Mouse (Mus musculus) common myeloid progenitor, adult 5-6 weeks (primary cell): ENCODE results near the gene Akain1. TPM values are rescaled to one million over a fixed set of nuclear protein-coding genes. Genes with fewer than 3 reads are reported as not detected.

ENCODE experiments used
- ATAC-seq: replicated peaks from 2 replicates; pipeline ENCODE4 v1.8.0; 2016; ENCODE audit warnings: low read depth, mild to moderate bottlenecking, moderate TSS enrichment, inconsistent platforms; ENCODE audit not compliant: poor library complexity, severe bottlenecking
- total RNA-seq: library from RNA; stranded (forward); fragments of 200-1000, 187-1606 nt; gene quantifications from 2 replicates; pipeline ENCODE4 v1.2.3, GENCODE M21; 2017

Gene Akain1
- total RNA-seq, result not detected in 2 replicates

DNA sequence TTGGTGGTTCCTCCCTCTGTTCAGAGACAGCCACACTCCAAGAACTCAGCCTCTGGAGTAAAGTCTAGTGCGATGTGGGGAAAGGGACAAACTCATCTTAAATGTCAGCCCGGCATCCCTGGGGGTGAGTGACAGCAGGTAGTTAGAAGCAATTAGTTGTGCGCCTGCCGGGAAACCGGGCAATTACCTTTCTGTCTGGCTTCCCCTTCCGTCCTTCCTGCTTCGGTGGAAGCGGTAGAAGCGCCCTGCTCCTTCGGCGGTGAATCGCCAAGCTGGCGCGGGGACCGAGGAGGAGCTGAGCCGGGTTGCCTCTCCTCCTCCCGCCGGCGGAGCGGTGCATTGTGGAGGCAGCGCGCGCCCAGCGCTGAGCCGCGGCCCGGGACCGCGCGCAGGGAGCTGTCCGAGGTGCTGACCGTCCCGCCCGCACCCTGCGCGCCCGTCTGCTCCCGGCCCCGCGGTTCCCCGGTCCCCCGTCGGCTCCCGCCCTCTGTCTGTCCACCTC lies at the start of gene Akain1:
Akain1 (plus strand) TSS at position 337 of the 502 bp plus-strand sequence.
- peak; percentile 95 for ATAC-seq

DNA sequence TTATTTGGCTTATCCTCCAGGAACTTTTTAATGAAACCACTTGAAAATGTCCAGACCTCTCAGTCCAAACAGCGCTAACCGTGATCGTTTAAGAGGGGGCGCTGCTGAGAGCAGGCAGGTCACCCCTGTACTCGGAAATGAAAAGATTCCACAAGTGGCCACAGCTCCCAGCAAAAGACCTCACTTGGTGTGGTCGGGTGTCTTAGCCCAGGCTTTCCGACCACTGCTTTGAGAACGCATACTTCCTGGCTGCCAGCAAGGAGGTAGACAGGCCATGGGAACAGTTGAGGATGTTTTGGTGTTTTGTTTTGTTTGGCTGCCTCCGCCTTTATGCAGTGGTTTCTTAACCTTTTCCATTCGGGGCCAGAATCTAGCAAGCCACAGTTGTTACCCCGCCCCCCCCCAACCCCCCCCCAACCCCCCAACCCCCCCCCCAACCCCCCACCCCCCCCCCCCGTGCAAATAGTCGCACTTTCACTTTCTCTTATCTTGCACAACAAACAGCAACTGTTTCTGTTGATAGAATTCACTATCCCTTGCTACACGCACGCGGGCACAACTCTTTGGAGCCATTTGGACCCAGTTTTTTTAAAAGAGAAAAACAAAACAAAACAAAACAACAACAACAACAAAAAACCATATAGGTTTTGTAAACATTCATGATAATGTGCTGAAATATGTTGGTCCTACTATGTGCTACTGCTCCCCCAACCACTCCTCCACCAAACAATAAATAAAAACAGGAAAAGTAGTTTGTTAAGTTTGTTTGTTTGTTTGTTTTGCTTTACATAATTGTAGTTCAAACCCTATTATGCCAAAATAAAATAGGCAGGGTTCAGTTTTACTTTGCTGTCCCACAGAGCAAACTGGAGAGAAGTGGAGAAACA lies 42.7 kb upstream of the Akain1 start:
- peak; percentile 87 for ATAC-seq

DNA sequence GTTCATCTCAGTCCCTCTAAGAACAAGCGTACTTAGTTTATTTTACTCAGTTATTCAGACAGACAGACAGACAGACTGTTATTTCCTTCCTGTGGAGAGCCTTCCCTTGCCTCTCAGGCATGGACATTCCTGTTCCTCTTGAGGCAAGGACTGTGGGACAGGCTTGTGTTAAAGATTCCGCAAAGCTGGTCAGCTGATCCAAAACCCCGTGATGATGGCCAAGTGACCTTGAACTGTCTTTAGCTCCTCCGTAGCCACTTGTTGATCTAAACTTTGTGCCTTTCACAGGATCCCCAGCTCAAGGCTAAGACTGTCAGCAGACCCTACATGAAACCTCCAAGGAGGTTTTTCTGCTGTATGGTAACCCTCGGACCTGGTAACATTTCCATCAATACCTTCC lies 42.0 kb upstream of the Akain1 start:
- no peak for ATAC-seq

DNA sequence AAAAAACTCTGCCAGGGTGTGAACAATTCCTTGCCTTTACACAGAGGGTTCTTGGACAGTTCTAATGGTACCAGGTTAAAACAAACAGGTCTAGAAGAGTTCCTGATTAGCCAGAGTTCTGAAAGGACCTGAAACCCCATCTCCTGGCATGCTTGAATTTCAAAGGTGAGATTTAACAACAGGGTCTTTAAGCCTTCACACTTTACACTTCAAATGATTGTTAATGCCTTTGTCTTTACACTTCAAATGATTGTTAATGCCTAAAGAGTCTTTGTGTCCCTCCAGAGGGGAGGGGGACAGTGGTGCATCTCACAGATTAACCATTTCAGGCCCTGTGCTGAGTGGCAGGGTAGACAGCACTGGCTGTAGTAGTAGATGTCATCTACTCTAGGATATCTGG lies 41.0 kb upstream of the Akain1 start:
- no peak for ATAC-seq

DNA sequence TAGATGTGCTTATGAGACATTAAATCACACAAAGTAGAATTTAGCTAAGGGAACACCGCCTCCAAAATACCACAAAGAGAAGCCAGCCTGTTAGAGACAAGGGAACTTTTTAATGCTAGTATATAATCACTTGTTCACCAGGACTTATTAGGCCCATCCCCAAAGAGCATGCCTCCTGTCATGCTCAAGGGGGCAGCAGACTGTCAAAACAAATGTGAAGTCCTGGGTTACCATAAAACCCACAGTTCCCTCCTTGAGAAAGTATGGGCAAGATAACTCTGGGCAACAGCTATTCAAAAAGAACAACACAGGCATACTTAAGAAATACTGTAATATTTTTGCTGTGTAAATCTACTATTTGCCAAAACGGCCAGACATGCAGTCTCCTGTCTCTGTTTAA lies 38.0 kb upstream of the Akain1 start:
- peak; percentile 91 for ATAC-seq

DNA sequence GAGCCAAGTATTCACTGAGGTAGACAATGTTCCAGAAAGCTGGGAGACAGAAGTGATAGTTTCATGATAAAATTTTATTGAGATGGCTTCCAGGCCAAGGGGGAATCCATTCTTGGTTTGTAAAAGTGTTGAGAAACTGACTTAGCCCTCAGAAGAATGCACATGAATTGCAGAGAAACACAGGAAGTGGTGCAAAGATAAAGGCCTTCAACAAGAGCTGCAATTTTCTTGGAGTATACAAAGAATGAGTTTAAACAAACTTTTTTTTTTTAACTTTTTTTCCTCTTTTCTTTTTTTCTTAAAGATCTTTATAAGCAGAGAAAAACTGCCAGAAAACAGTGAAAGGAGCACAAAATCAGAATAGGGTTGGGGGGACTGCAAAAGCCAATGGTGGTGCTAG lies 23.0 kb upstream of the Akain1 start:
- ATAC-seq, result no peak

DNA sequence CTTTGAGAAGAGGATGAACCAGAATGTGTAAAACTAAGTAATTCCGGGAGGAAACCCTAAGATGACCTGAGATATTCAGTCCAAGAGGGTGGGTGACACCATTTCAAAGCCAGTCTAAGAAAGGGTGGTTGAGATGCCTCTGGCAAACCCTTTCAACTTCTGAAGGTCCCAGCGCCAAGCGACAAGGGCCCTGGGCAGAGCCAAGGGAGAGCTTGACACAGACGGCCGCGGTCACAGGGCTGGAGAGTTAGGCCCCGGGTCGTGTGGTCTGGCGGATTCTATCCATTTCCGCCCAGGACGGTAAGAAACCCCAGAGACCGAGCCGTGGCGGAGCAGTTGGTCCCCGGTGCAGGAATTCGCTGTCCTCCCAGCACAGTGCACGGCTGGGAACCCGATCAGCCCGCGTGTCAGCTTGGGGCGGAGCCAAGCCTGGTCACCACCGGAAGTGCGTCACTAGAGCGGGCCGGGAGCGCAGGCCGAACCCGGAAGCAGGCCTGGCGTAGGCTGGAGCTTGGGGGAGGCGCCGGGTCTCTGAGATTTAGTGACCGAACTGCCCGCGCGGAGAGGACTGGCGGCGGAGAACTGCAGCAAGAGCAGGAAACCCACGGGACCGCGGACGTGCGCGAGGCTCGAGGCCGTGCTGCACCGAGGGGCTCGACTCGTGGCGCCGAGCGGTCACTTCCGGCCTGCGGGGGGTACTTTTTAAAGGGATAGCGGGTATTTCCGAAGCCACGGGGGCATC lies 22.0 kb upstream of the Akain1 start:
- peak; percentile 93 for ATAC-seq

DNA sequence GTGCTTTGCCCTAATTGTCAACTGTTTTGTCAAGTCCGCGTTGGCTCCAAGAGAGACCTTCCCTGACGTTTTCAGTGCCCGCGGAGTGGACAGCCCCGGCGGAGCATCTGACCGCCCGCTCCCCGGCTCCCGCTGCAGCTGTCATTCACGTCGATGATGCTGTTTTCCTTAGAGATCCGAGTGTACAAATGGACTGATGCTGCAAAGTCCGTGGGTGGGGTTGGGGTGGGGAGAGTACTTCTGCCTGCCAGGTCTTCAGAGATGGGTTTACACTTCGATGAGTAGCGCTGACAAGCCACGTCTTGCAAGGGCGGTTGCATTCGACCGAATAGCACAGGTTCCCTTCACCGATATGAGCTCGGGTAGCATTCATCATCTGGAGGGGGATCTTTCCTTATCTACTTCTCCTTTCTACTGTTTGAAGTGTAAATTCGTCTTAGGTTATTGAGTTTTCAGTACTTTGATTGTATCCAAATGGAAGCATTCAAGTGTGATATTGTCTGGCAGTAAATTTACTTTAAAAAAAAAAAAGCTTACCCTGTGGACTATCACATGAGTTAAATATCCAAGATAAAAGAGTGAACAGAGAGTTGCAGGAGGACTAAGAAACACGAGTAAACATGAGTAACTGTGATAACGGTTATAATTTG lies 21.3 kb upstream of the Akain1 start:
- 0 out of 2 replicates have a peak, but pooled peaks have one; percentile 6 for ATAC-seq

DNA sequence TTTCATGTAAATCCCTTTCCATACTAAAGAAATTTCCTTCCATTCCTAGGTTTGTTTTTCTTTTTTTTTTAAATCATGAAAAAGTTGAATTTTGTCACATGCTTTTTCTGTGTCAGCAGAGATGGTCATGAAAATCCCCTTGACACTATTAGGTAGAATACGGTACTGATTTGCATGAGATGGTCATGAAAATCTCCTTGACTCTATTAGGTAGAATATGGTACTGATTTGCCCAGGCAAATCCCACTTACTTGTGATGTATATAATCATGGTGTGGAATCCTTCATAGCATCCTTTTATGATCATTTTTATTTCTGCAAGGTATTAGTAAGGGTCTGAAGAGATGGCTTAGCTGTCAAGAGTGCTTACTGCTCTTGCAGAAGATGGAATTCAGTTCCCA lies 17.5 kb upstream of the Akain1 start:
- ATAC-seq, result 0 out of 2 replicates have a peak, but pooled peaks have one; percentile 31

DNA sequence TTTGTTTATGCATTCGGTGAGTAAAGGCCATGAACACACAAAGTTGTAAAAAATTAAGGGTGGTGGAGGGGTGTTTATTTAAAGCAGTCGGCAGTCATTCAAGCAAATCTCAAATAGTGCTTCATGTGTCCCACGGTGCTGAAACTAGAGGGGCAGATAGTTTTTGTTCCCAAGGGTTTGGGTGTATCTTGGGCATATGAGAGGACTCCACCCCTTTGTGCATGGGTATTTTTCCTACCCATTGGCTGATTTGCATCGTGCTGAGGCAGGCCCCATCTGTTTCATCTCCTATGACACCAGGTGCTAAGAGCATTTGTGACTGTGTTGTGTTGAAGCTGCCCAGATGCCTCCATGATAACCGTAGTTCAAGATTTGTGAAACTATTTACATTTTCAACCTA lies 1.3 kb upstream of the Akain1 start:
- no peak for ATAC-seq

DNA sequence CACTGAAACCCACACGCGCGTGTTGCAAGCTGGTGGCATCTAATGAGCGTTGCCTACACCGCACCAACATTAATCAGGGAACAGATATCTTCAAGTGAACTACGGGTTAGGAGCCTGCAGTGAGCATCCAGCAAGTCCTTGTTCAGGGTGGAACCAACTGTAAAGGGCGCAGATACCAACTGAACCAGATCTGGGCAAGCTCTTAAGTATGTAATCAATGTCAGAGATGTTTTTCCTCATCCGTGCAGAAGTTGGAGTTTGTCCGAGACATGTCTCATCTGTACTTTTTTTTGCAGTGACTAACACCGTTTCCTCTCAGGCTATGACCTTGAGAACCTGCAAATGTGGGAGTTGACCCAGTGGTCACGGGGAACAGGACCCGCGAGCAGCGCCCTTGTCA lies 640 bp upstream of the Akain1 start:
- ATAC-seq, result no peak

DNA sequence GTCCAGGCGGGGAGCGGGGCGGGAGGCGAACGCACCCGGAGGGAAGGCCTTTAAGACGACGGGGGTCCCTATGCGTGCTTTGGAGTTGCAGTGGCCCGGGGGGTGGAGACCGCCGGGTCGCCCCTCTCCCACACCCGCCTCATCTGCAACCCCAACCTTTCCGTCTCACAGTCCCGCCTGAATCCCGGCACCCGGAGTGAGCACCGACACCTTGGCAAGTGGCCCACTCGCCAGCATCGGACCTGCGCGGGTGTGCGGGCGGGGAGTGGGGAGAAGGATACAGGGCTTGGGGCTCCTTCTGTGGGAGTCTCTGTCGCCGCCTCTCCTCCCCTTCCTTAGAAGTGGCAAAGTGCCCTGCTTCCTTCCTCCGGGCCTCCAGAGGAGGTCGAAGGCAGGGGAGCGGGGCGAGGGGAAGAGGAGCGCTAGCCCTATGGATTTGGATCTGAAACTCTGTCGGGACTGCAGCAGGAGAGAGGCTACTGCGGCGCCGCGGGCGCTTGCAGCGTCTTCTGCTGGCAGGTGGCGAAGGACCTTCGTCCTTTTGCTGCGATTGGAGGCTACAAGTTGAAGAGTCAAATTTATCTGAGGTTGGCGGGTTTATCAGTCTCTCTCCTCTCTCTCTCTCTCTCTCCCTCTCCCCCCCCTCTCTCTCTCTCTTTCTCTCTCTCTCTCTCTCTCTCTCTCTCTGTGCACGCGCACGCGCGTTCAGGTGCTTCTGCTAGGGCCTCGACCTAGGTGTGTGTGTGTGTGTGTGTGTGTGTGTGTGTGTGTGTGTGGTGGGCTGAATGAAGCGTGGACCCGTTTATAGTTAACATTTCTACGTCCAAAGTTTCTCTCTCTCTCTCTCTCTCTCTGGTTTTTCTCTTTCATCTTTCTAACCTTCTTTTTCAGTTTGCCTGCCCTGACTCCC lies 700 bp downstream of the Akain1 start:
- peak; percentile 13; the same call in 1 of the 2 replicates for ATAC-seq

DNA sequence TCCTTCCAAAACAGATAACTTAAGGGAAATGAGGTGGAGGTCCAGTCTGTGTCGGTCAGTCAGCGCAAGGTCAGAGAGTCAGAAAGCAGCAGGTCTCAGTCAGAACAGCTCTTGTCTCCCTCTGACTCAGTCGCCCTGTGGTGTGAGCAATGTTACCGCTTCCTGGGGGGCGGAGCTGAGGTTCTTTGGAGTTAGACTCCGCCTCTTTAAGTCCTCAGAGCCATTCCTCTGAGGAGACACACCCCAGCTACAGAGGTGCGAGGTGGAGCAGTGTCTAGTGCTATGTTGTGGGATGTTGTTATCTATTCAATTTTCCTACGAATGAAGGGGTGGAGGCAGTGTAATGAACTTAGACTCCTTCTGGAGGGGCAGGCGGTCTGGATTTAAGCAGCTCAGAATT lies 1.9 kb downstream of the Akain1 start:
- 0 out of 2 replicates have a peak, but pooled peaks have one; percentile 24 for ATAC-seq

DNA sequence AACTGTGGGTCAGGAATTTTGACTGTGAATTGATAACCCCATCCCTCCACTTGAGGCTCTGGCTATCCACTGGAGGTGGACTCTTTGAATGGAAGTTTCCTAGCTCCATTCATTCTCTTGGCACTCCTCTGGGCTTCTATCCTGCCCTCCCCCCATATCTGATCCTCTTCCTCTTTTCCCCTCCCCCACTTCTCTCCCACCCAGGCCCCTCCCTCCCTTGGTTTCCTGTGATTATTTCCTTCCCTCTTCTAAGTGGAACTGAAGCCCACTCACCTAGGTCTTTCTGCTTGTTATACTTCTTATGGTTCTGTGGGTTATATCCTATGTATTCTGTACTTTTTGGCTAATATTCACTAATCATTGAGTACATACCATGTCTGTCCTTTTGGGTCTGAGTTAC lies 9.6 kb downstream of the Akain1 start:
- no peak; the same call in 1 of the 2 replicates for ATAC-seq

DNA sequence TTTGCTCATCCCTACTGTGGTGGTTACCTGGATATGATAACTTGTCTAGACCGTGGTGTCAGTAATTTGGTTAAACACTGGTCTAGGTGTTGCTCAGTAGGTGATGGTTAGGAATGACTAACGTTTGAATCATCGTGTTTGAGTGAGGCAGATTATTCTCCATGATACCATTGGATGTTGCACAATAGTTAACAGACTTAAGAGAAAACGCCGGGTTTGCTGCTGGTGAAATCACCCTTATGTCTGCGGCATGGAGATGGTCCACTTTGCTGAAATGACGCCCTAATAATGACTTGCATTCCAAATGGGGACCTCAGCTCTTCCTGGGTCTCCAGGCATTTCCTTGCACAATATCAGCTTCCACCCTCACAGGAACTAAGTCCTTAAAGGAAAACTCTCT lies 22.6 kb downstream of the Akain1 start:
- ATAC-seq, result no peak

DNA sequence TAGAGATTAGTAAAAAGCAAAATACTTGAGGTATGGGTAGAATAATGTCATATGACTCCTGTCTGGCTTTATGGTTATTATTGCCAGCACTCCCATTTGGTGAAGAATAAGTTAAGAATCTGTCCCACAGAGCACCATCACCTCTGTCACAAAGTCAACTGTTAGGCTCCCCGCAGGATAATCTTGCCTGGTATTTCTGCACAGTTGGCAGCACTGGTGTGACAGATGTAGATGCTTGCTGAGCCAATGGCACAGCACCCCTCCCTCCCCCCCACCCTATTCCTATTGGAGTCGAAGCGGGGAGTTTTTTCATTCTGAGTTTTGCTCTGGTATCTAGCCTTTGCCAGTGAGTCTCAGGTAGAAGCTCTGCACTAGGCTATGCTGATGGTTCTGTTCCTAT lies 23.9 kb downstream of the Akain1 start:
- no peak for ATAC-seq

DNA sequence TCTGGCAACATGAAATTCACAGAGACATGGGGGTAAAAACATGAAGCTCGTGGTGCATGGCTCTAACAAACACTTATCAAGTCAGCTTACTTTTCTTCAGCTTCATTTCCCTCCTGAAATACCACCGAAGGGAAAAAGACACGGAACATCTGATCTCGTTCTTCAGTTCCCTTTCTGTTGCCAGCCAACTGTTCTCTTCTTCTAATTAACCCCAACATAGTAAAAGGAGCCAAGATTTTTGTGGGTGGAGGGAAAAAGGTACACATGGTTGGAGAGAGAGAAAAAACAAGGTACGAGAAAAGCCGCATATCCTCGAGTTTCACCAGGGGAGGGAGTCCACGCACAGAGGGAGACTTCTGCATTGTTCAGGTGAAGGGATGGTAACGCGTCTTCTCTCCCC lies 32.0 kb downstream of the Akain1 start:
- ATAC-seq, result no peak

DNA sequence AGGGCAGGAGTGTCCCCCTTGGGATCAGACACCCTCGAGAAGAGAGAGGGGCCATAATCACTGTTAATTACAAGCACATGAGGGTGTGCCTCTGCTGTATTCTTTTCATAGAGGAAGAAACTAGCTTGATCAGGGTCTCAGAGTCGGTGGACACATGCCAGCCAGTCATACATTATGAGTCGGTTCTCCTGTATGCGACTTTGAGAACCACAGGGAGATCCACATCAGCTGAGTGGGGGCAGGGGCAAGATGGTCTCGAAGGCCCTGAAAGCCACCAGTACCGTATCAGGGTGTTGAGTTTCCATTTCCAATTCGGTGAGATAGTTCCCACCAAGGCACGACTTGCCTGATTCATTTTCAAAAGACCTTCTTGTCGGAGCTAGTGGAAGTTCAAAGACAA lies 33.3 kb downstream of the Akain1 start:
- ATAC-seq, result no peak

DNA sequence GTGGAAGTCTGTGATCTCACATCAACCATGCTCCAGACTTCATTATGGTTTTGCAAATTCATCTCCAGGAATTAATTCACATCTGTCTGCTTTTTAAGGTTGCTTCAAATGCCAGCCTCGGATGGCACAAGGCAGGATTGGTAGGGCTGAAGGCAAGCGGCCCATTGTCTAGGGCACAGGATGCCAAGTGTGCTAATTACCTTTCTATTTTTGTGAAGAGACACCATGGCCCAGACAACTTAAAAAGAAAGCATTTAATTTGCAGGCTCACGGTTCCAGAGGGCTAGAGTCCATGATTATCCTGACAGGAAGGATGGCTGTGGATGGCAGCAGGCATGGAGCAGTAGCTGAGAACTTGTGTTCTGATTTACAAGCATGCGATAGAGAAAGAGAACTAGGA lies 35.0 kb downstream of the Akain1 start:
- no peak for ATAC-seq

DNA sequence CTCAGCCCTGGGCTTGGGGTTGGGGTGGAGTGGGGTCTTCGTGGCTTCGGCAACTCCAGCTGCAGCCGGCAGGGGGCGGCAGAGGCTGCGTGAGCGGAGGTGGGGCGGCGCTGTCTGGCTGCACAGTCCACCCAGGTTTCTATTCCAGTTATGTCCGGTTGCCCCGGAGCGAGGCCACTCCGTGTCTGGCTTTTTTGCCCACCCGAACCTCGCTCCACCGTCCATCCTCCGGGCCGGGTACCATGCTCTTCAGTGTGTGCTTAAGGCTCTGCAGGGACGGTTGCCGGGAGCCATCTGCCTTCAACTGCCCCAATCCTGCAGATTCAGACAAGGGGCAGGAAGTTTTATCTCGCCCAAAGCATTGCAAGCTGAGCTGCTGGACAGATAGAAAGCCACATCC lies 36.3 kb downstream of the Akain1 start:
- ATAC-seq, result peak; percentile 98
